Mouse (Mus musculus) adrenal gland, postnatal 14 days (tissue): ENCODE measurements around the gene Dnajb5. TPM values are rescaled to one million over a fixed set of nuclear protein-coding genes. Genes with fewer than 3 reads are reported as not detected.

Source experiments
- DNase-seq: peaks from one replicate; pipeline ENCODE4 v3.0.0; 2021; ENCODE audit warnings: mixed read lengths
- total RNA-seq: library from RNA; stranded (reverse); gene quantifications from 2 replicates; pipeline ENCODE4 v1.2.3, GENCODE M21; 2021

Gene Dnajb5
- total RNA-seq, 1 experiment from 2014 or later: 18.4 TPM

GRCm38 (mm10) chr4:42944185-42944584, 5.4 kb upstream of the Dnajb5 start:
- DNase-seq: no peak

GRCm38 (mm10) chr4:42945043-42945442, 4.6 kb upstream of the Dnajb5 start:
- DNase-seq: peak; percentile 73

- no peak for DNase-seq
Measured at GRCm38 (mm10) chr4:42945445-42945844, 4.2 kb upstream of the Dnajb5 start.

GRCm38 (mm10) chr4:42945952-42946351, 3.7 kb upstream of the Dnajb5 start:
- DNase-seq: peak; percentile 68

- peak; percentile 37 for DNase-seq
Measured at GRCm38 (mm10) chr4:42946733-42947290, 2.8 kb upstream of the Dnajb5 start.

GRCm38 (mm10) chr4:42948527-42948926, 1.1 kb upstream of the Dnajb5 start:
- DNase-seq: no peak

GRCm38 (mm10) chr4:42949051-42949675, 451 bp upstream of the Dnajb5 start:
- DNase-seq: no peak

GRCm38 (mm10) chr4:42950065-42950558, 498 bp downstream of the Dnajb5 start:
- DNase-seq: peak; percentile 94

GRCm38 (mm10) chr4:42951206-42952195, 1.9 kb downstream of the Dnajb5 start:
- DNase-seq: no peak

GRCm38 (mm10) chr4:42952563-42952962, 2.9 kb downstream of the Dnajb5 start:
- DNase-seq: no peak

- DNase-seq: no peak
Measured at GRCm38 (mm10) chr4:42953435-42954094, 4.0 kb downstream of the Dnajb5 start.

- DNase-seq: peak; percentile 79
Measured at GRCm38 (mm10) chr4:42954297-42954696, 4.7 kb downstream of the Dnajb5 start.

GRCm38 (mm10) chr4:42955200-42955599, 5.6 kb downstream of the Dnajb5 start:
- DNase-seq: no peak

- DNase-seq: no peak
Measured at GRCm38 (mm10) chr4:42956581-42956980, 7.0 kb downstream of the Dnajb5 start.

GRCm38 (mm10) chr4:42957306-42957705, 7.7 kb downstream of the Dnajb5 start:
- no peak for DNase-seq

GRCm38 (mm10) chr4:42957979-42958378, 8.4 kb downstream of the Dnajb5 start:
- no peak for DNase-seq

GRCm38 (mm10) chr4:42958942-42959341, 9.3 kb downstream of the Dnajb5 start:
- no peak for DNase-seq

GRCm38 (mm10) chr4:42959382-42959781, 9.8 kb downstream of the Dnajb5 start:
- DNase-seq: no peak

- peak; percentile 62 for DNase-seq
Measured at GRCm38 (mm10) chr4:42961592-42961991, 12.0 kb downstream of the Dnajb5 start.

- DNase-seq: peak; percentile 34
Measured at GRCm38 (mm10) chr4:42963480-42963879, 13.9 kb downstream of the Dnajb5 start.

- DNase-seq: peak; percentile 52
Measured at GRCm38 (mm10) chr4:42965039-42965719, 15.6 kb downstream of the Dnajb5 start.

GRCm38 (mm10) chr4:42969304-42969703, 19.7 kb downstream of the Dnajb5 start, which contains the start of gene 1700022I11Rik:
1700022I11Rik (plus strand) TSS chr4:42969604.
- DNase-seq: no peak
